8 mouse cellular contexts compared by ENCODE assay signal in genomic region chr12:20990132-20990531, GRCm38 (mm10). TPM values are rescaled to one million over a fixed set of nuclear protein-coding genes. Genes with fewer than 3 reads are reported as not detected.
DNase-seq lines count a peak whose midpoint lies in the region; TF ChIP-seq lines count a peak whose summit lies in the region.
"Not testable (repeated sequence)": the region's sequence is repeated elsewhere in the genome, so short reads cannot be mapped to it uniquely, and the experiment has no call there.

Gene Asap2 (plus strand): TSS chr12:20990459.

- H3K4me1 ChIP-seq in embryonic fibroblast, embryonic 13.5 days (ENCODE audit: control insufficient read depth, insufficient read depth, low read length); heart, embryonic 10.5 days; kidney, adult 2 months (ENCODE audit: control insufficient read depth, insufficient read depth, low read length): not testable (repeated sequence)

- peak; percentile 60 for DNase-seq in adrenal gland, postnatal 25 days
- DNase-seq in heart, embryonic 10.5 days (ENCODE audit: low spot score) = peak; percentile 63
- peak; percentile 63 for DNase-seq in kidney, adult 2 months
- DNase-seq in left cerebral cortex, postnatal 14 days (ENCODE audit: low spot score in 2 of 2) = peak; percentile 49 to 64
- DNase-seq in lung, postnatal 36 days = peak; percentile 72
- DNase-seq in right cerebral cortex, postnatal 10 days (ENCODE audit: low spot score in 2 of 2) = peak; percentile 70 to 75
- peak; percentile 46 to 50 for DNase-seq in urinary bladder, adult 18-20 months (ENCODE audit: low spot score in 2 of 2)

- intact Hi-C loops in left cerebral cortex, postnatal 14 days (cut with DNase I) = not testable (repeated sequence)

- not testable (repeated sequence) for TF ChIP-seq POLR2A in embryonic fibroblast, embryonic 13.5 days (IDR thresholded peaks at IDR 0.05; ENCODE audit: low read depth, low read length); kidney, adult 2 months (IDR thresholded peaks at IDR 0.05; ENCODE audit: low read depth, low read length)

- H3K9me3 ChIP-seq in heart, embryonic 10.5 days = not testable (repeated sequence)

- not testable (repeated sequence) for H3K36me3 ChIP-seq in heart, embryonic 10.5 days; kidney, adult 2 months (ENCODE audit: control insufficient read depth, insufficient read depth, low read length)

- not testable (repeated sequence) for H3K27ac ChIP-seq in embryonic fibroblast, embryonic 13.5 days (ENCODE audit: insufficient read depth, low read length); kidney, adult 2 months (ENCODE audit: insufficient read depth, low read depth, low read length)
- H3K27ac ChIP-seq in heart, embryonic 10.5 days = peak within 1 kb of the TSS; percentile 77

- H3K4me3 ChIP-seq in embryonic fibroblast, embryonic 13.5 days (ENCODE audit: insufficient read depth, low read length) = peak within 1 kb of the TSS; percentile 55
- peak within 1 kb of the TSS; percentile 63 for H3K4me3 ChIP-seq in heart, embryonic 10.5 days
- peak within 1 kb of the TSS; percentile 44 for H3K4me3 ChIP-seq in kidney, adult 2 months (ENCODE audit: insufficient read depth, low read depth, low read length)

- TF ChIP-seq CTCF in embryonic fibroblast, embryonic 13.5 days (IDR thresholded peaks at IDR 0.05; ENCODE audit: borderline replicate concordance, insufficient read depth, low read length); kidney, adult 2 months (conservative IDR thresholded peaks at IDR 0.05; ENCODE audit: insufficient read depth, insufficient read length, low read depth, low read length): not testable (repeated sequence)

- under 1% methylated on average over 25 of the region's 38 CpGs for WGBS in heart, embryonic 10.5 days
- WGBS in kidney, adult 2 months = 1% methylated on average over 27 of the region's 38 CpGs

- H3K27me3 ChIP-seq in heart, embryonic 10.5 days (ENCODE audit: insufficient read depth, poor library complexity, severe bottlenecking); kidney, adult 2 months (replicated peaks; ENCODE audit: control insufficient read depth, insufficient read depth, low read length): not testable (repeated sequence)

RNA-seq across cellular contexts. Expression of gene Asap2, which starts in this region (rescaled TPM):
- 15.9 and 20.4 TPM in 2 replicates for total RNA-seq in adrenal gland, postnatal 25 days (2021)
- 7.9 and 8.4 TPM in 2 replicates for polyA plus RNA-seq in embryonic fibroblast, embryonic 13.5 days (2011; ENCODE audit: insufficient read length, low read depth, missing spikeins)
- 8.2 and 8.4 TPM in 2 replicates for polyA plus RNA-seq in heart, embryonic 10.5 days (2016; fragmentation: Nextera tagmentation; extraction: Ambion mirVana)
- 8.2 and 8.5 TPM in 2 replicates for polyA plus RNA-seq in kidney, adult 2 months (2012; rRNA removed)
- total RNA-seq in left cerebral cortex, postnatal 14 days (2021) = 10 to 100 TPM; 38.4 to 41.1 TPM
